Mouse (Mus musculus) kidney, adult 2 months (tissue): ENCODE results near the gene Adgrf3.

Experiments
- CTCF ChIP-seq: fragments of 200-500 bp; conservative IDR thresholded peaks from 2 replicates; pipeline ENCODE4 v1.5.1; 2011; ENCODE audit warnings: low read depth, mild to moderate bottlenecking, control low read depth, low read length, moderate library complexity, mixed read lengths; ENCODE audit not compliant: insufficient read depth, insufficient read length
- POLR2A ChIP-seq: fragments of 200-500 bp; IDR thresholded peaks from one replicate; pipeline ENCODE4 v1.6.1; 2011; ENCODE audit warnings: low read depth, low read length, control low read depth

DNA sequence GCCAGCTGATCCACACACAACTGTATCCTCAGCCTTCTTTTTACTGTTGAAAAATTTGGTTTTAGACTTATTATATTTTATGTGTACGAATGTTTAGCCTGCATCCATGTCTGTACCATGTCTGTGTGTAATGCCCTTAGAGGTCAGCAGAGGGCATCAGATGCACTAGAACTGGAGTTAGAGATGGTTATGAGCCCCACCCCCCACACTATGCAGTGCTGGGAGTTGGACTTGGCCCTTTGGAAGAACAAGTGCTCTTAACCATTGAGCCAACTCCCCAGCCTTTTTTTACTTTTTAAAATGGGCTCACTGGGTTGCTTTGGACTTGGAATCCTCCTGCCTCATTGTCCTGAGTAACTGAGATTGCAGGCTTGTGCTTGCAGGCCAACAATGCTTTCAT lies 42.1 kb upstream of the Adgrf3 start:
- TF ChIP-seq CTCF (peak; percentile 37; the same call in 1 of the 2 replicates), POLR2A (no peak)
